Mouse (Mus musculus): ENCODE data around the gene Cckar. TPM values are rescaled to one million over a fixed set of nuclear protein-coding genes. Genes with fewer than 3 reads are reported as not detected.
A peak's percentile ranks its signal among the peaks of the same experiment; 100 is the strongest.
"Not testable (repeated sequence)": the region's sequence is repeated elsewhere in the genome, so short reads cannot be mapped to it uniquely, and the experiment has no call there.

Cckar gene
- polyA plus RNA-seq, 1 experiment from 2014 or later = 5.4 TPM

- Histone ChIP-seq H3K36me3 (no peaks in the 10 kb centered on the region), H3K4me1 (no peaks in the 10 kb centered on the region), H3K9me3 (replicated peaks) (no peaks in the 10 kb centered on the region), H3K9ac (no peak overlapping the region), H3K4me2 (replicated peaks) (no peak overlapping the region), H3K27me3 (no peaks in the 10 kb centered on the region), H3K27ac (no peak overlapping the region), H3K4me3 (no peak overlapping the region)
- WGBS = 68% methylated on average over 3 of the region's 3 CpGs
- no peak for ATAC-seq (ENCODE audit: low FRiP score)
These were observed 15.9 kb downstream of the Cckar start for GRCm38 (mm10) chr5:53691577-53691976.

- no peak overlapping the region for H3K27ac ChIP-seq
- H3K9ac ChIP-seq = no peak overlapping the region
- ATAC-seq (ENCODE audit: low FRiP score) = no peak
- no peaks in the 10 kb centered on the region for H3K27me3 ChIP-seq
- no peaks in the 10 kb centered on the region for H3K4me1 ChIP-seq
- H3K36me3 ChIP-seq = no peaks in the 10 kb centered on the region
- no peak overlapping the region for H3K4me2 ChIP-seq (replicated peaks)
- H3K9me3 ChIP-seq (replicated peaks) = no peaks in the 10 kb centered on the region
- 83% methylated on average over 7 of the region's 7 CpGs for WGBS
- no peak overlapping the region for H3K4me3 ChIP-seq
These were observed 19.2 kb downstream of the Cckar start for GRCm38 (mm10) chr5:53688326-53688725.

- no peaks in the 10 kb centered on the region for H3K9me3 ChIP-seq (replicated peaks)
- no peak overlapping the region for H3K4me2 ChIP-seq (replicated peaks)
- H3K27ac ChIP-seq = no peak overlapping the region
- WGBS = 91% methylated on average over 2 of the region's 2 CpGs
- no peaks in the 10 kb centered on the region for H3K4me1 ChIP-seq
- ATAC-seq (ENCODE audit: low FRiP score) = no peak
- no peaks in the 10 kb centered on the region for H3K27me3 ChIP-seq
- no peak overlapping the region for H3K9ac ChIP-seq
- H3K4me3 ChIP-seq = no peak overlapping the region
- no peaks in the 10 kb centered on the region for H3K36me3 ChIP-seq
These were observed 21.1 kb downstream of the Cckar start for GRCm38 (mm10) chr5:53686379-53686778.

DNA sequence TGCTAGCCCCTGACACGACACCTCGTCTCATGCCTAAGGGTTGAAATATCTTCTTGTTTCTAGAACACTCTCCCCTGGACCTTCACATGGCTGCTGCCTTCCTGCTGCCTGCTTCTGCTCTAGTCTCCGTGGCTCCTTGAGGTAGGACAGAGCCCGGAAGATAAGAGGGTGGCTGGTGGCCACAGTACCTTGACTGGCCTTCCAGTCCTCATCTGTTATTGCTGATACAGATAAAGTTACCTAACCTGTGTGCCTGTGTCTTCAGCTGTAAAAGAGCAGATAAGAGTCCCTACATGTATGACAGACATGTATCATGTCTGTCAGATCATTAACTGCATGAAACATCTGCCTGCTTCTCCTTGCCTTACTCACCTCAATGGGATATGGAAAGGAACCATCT lies 21.9 kb downstream of the Cckar start:
- 94% methylated on average over 4 of the region's 4 CpGs for WGBS
- ATAC-seq (ENCODE audit: low FRiP score) = no peak
- Histone ChIP-seq H3K27ac (no peak overlapping the region), H3K9ac (no peak overlapping the region), H3K36me3 (no peaks in the 10 kb centered on the region), H3K4me3 (no peak overlapping the region), H3K9me3 (replicated peaks) (no peaks in the 10 kb centered on the region), H3K4me1 (no peaks in the 10 kb centered on the region), H3K4me2 (replicated peaks) (no peak overlapping the region), H3K27me3 (no peaks in the 10 kb centered on the region)

GRCm38 (mm10) chr5:53684417-53684816 lies 23.1 kb downstream of the Cckar start:
- peak; percentile 56; the same call in 1 of the 2 replicates for ATAC-seq (ENCODE audit: low FRiP score)
- Histone ChIP-seq H3K4me1 (no peaks in the 10 kb centered on the region), H3K9ac (no peak overlapping the region), H3K4me2 (replicated peaks) (no peak overlapping the region), H3K36me3 (no peaks in the 10 kb centered on the region), H3K27me3 (no peaks in the 10 kb centered on the region), H3K4me3 (no peak overlapping the region), H3K9me3 (replicated peaks) (no peaks in the 10 kb centered on the region), H3K27ac (no peak overlapping the region)
- WGBS = 79% methylated on average over 1 of the region's 1 CpGs

- no peaks in the 10 kb centered on the region for H3K36me3 ChIP-seq
- no peak overlapping the region for H3K27ac ChIP-seq
- H3K9me3 ChIP-seq (replicated peaks) = no peaks in the 10 kb centered on the region
- no peaks in the 10 kb centered on the region for H3K27me3 ChIP-seq
- no peak overlapping the region for H3K9ac ChIP-seq
- no peak overlapping the region for H3K4me3 ChIP-seq
- 80% methylated on average over 3 of the region's 3 CpGs for WGBS
- no peaks in the 10 kb centered on the region for H3K4me1 ChIP-seq
- ATAC-seq (ENCODE audit: low FRiP score) = 0 out of 2 replicates have a peak, but pooled peaks have one; percentile 11
- H3K4me2 ChIP-seq (replicated peaks) = no peak overlapping the region
These were observed 23.6 kb downstream of the Cckar start for GRCm38 (mm10) chr5:53683916-53684315.

GRCm38 (mm10) chr5:53679651-53680050 lies 27.9 kb downstream of the Cckar start:
- 80% methylated on average over 6 of the region's 6 CpGs for WGBS
- no peaks in the 10 kb centered on the region for H3K36me3 ChIP-seq
- ATAC-seq (ENCODE audit: low FRiP score) = no peak

DNA sequence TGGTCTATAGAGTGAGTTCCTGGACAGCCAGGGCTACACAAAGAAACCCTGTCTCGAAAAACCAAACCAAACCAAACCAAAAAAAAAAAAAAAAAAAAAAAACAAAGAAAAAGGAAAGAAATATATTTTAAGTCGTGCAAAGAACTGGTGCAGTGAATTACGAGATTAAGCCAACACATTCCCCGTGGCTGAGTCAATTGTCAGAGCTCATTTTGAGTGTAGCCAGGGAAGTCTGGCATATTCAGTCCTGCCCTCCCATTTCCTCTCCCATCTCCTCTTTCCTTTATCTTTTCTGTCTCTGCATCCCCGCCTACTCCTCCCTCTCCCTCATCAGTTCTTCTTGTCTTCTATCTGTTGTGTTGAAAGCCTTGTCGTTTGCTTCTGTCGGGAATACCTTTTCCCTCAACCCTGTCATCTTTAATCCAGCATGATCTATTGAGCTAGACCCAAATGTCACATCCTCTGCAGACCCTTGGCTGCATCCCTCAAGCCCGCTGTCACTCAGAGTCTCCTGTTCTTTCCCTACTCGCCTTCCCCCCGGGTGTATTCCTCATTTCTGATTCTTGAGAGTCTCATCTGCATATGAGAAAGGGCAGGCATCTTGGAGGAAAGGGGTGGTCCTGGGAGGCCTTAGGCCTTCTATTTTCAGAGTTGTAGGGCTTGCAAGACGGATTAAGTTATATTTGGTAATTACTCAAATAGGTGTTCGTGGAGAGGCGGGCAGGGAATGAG lies 29.3 kb downstream of the Cckar start:
- Histone ChIP-seq H3K9me3 (replicated peaks) (no peaks in the 10 kb centered on the region), H3K9ac (no peak overlapping the region), H3K4me2 (replicated peaks) (peak overlapping the region; percentile 6; the same call in 1 of the 2 replicates), H3K27ac (no peak overlapping the region), H3K4me1 (no peaks in the 10 kb centered on the region), H3K36me3 (no peaks in the 10 kb centered on the region), H3K27me3 (no peaks in the 10 kb centered on the region), H3K4me3 (no peak overlapping the region)
- WGBS = 47% methylated on average over 13 of the region's 13 CpGs
- no peak for ATAC-seq (ENCODE audit: low FRiP score)

More at GRCm38 (mm10) chr5:53679651-53680050, 27.9 kb downstream of the Cckar start:
- Histone ChIP-seq H3K4me1 (no peaks in the 10 kb centered on the region), H3K4me3 (no peak overlapping the region), H3K27me3 (no peaks in the 10 kb centered on the region), H3K9me3 (replicated peaks) (no peaks in the 10 kb centered on the region), H3K4me2 (replicated peaks) (no peak overlapping the region), H3K27ac (no peak overlapping the region), H3K9ac (no peak overlapping the region)

- Histone ChIP-seq H3K36me3 (no peaks in the 10 kb centered on the region), H3K9ac (no peak overlapping the region), H3K4me3 (no peak overlapping the region), H3K27me3 (no peaks in the 10 kb centered on the region), H3K9me3 (replicated peaks) (no peaks in the 10 kb centered on the region), H3K4me1 (no peaks in the 10 kb centered on the region), H3K27ac (no peak overlapping the region), H3K4me2 (replicated peaks) (no peak overlapping the region)
- WGBS = 89% methylated on average over 8 of the region's 8 CpGs
- no peak for ATAC-seq (ENCODE audit: low FRiP score)
These were observed 30.8 kb downstream of the Cckar start for GRCm38 (mm10) chr5:53676671-53677070.

DNA sequence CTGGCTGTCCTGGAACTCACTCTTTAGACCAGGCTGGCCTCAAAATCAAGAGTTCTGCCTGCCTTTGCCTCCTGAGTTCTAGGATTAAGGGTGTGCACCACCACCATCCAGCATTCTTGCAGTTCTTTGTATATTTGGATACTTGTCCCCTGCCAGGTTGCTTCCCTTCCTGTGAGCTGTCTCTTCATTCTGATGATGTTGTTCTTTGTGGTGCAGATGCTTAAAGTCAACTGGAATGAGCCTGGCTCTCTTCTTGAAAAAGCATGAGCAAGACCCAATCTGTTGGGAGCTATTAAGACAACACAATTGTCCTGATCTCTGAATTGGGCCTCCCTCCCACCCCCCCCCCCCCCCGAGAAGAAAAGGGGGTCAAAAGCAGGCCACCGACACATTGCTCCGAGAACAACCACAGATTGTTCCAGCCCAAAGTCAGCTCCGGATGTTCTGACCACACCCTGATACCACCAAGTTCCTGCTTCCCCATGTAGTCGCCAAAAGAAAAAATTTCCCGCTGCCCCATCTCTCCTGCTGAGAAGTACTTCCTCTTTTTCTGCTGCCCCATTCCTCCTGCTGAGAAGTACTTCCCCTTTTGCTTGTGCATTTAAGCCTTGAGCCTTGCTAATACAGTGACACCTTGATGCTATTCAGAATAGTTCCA lies 33.9 kb downstream of the Cckar start:
- 90% methylated on average over 6 of the region's 6 CpGs for WGBS
- H3K9ac ChIP-seq; H3K4me1 ChIP-seq; H3K4me2 ChIP-seq (replicated peaks); ATAC-seq (ENCODE audit: low FRiP score); H3K4me3 ChIP-seq; H3K36me3 ChIP-seq; H3K9me3 ChIP-seq (replicated peaks); H3K27ac ChIP-seq; H3K27me3 ChIP-seq: not testable (repeated sequence)

- Histone ChIP-seq H3K36me3 (no peaks in the 10 kb centered on the region), H3K9ac (no peak overlapping the region), H3K4me3 (no peak overlapping the region), H3K9me3 (replicated peaks) (no peaks in the 10 kb centered on the region), H3K4me1 (no peaks in the 10 kb centered on the region), H3K27ac (no peak overlapping the region), H3K27me3 (no peaks in the 10 kb centered on the region), H3K4me2 (replicated peaks) (no peak overlapping the region)
- 25% methylated on average over 5 of the region's 5 CpGs for WGBS
- ATAC-seq (ENCODE audit: low FRiP score) = peak; percentile 58; the same call in 1 of the 2 replicates
These were observed 35.2 kb downstream of the Cckar start for GRCm38 (mm10) chr5:53672352-53672751.

- Histone ChIP-seq H3K9ac (no peak overlapping the region), H3K4me1 (no peaks in the 10 kb centered on the region), H3K9me3 (replicated peaks) (no peaks in the 10 kb centered on the region), H3K27me3 (no peaks in the 10 kb centered on the region), H3K36me3 (no peaks in the 10 kb centered on the region), H3K27ac (no peak overlapping the region), H3K4me2 (replicated peaks) (no peak overlapping the region), H3K4me3 (no peak overlapping the region)
- no peak for ATAC-seq (ENCODE audit: low FRiP score)
- WGBS = 50% methylated on average over 4 of the region's 4 CpGs
These were observed 36.0 kb downstream of the Cckar start for GRCm38 (mm10) chr5:53671507-53671906.

Data from hindbrain, embryonic 12.5 days (tissue).